Mouse (Mus musculus): ENCODE data around the gene Lmf1. TPM values are rescaled to one million over a fixed set of nuclear protein-coding genes. Genes with fewer than 3 reads are reported as not detected.
A peak's percentile ranks its signal among the peaks of the same experiment; 100 is the strongest.

Lmf1 gene
- polyA plus RNA-seq, 1 experiment from 2014 or later, result 29.0 TPM

DNA sequence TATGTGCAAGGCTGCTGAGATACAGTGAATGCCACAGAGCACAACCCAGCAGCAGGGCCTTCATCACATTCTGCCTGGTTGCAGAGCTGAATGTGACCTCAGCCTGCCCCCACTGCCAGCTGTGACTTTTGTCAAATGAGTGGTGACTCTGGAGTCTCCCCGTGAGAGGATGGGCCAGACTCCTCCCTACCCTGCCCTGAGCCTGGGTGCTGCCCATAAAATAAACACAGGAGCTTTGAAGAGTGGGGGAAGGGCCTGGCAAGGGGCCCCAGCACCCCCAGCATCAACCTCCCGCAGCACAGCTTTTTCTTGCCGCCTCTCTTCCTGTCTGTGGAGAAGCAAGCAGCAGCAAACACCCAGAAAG lies 77.9 kb downstream of the Lmf1 start:
- H3K27ac ChIP-seq, result peak overlapping the region; percentile 68; the same call in 1 of the 2 replicates
- WGBS, result 10% methylated on average over 3 of the region's 3 CpGs
- no peak for DNase-seq (ENCODE audit: low spot score)
- no peak overlapping the region for H3K4me3 ChIP-seq
- no peaks in the 10 kb centered on the region for H3K27me3 ChIP-seq (ENCODE audit: low read depth, poor library complexity, severe bottlenecking)
- peaks cover 27% of the 10 kb centered on the region for H3K4me1 ChIP-seq
- H3K9me3 ChIP-seq (replicated peaks), result no peaks in the 10 kb centered on the region
- H3K36me3 ChIP-seq, result peaks cover 46% of the 10 kb centered on the region

DNA sequence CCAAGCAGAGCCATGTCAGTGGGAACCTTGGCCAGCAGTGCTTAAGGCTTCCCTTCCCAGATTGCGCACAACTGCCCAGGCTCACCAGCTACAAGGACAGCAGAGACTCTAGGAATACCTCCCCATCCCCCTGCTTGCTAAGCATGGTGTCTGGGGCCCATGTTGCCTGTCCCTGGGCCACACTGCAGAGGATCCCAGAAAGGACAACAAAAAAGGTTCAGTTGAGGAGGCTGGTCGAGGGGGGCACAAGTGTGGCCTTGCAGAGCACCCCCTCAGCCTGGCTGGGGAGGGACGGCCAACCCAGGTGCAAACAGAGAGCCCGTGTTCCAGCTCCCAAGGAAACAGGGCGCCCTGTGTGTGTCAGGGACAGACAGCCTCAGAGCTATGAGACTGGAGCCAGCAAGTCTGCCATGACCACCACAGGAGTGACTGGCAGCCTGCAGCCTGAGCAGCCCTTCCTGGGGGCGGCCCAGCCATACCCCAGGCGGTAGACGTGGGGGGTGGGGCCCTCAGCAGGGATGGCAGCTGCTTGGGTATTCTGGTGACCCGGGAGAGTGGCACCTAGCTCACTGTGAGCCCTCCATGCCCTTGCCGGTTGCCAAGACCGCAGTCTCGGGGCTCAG lies 84.4 kb downstream of the Lmf1 start:
- DNase-seq (ENCODE audit: low spot score), result no peak
- peaks cover 15% of the 10 kb centered on the region for H3K36me3 ChIP-seq
- peaks cover 17% of the 10 kb centered on the region for H3K4me1 ChIP-seq
- peak overlapping the region; percentile 48; the same call in 1 of the 2 replicates for H3K27ac ChIP-seq
- WGBS, result 58% methylated on average over 12 of the region's 12 CpGs
- H3K27me3 ChIP-seq (ENCODE audit: low read depth, poor library complexity, severe bottlenecking), result no peaks in the 10 kb centered on the region
- no peaks in the 10 kb centered on the region for H3K9me3 ChIP-seq (replicated peaks)
- H3K4me3 ChIP-seq, result no peak overlapping the region

DNA sequence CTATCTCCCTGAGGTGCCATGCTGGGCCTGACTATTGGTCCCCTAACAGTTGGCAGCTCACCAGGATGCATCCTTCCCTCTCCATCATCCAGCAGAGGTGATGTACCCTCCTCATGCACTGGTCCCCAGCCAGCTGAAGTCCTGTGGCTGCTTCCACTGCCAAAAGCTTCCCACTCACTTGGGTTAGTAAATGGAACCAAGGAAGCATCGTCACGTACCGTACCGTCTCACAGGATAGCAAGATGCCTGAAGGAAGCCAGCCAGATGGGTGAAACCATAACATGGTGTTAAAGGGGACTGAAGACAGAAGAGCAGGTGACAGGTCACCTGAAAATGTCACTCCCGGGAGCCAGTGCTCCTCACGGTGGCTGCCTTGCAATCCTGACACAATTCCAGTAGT lies 86.6 kb downstream of the Lmf1 start:
- WGBS, result 93% methylated on average over 6 of the region's 6 CpGs
- no peak for DNase-seq (ENCODE audit: low spot score)
- Histone ChIP-seq H3K36me3 (peaks cover 11% of the 10 kb centered on the region), H3K4me1 (peaks cover 22% of the 10 kb centered on the region), H3K27me3 (ENCODE audit: low read depth, poor library complexity, severe bottlenecking) (no peaks in the 10 kb centered on the region), H3K4me3 (no peak overlapping the region), H3K27ac (0 out of 2 replicates have a peak overlapping the region, but pooled peaks have one; percentile 14), H3K9me3 (replicated peaks) (no peaks in the 10 kb centered on the region)

DNA sequence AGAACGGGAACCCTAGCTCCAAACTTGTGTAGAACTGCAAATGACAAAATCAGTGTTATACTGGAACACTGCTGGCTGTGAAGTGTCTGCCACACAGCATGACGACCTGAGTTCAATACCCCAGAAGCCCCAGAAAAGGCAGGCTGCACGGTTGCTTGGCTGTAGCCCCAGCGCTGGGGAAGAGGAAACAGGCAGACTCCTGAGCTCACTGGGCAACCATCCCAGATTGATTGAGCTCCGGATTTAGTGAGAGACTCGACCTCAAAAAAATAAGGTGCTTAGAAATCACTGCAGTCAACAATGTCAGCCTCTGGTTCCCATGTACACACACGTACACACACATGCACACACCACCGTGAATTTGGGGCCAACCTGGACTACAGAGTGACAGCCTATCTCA lies 87.0 kb downstream of the Lmf1 start:
- Histone ChIP-seq H3K27me3 (ENCODE audit: low read depth, poor library complexity, severe bottlenecking) (no peaks in the 10 kb centered on the region), H3K36me3 (peaks cover 8% of the 10 kb centered on the region), H3K4me3 (no peak overlapping the region), H3K9me3 (replicated peaks) (no peaks in the 10 kb centered on the region), H3K27ac (no peak overlapping the region), H3K4me1 (peaks cover 22% of the 10 kb centered on the region)
- no peak for DNase-seq (ENCODE audit: low spot score)
- 86% methylated on average over 8 of the region's 8 CpGs for WGBS

DNA sequence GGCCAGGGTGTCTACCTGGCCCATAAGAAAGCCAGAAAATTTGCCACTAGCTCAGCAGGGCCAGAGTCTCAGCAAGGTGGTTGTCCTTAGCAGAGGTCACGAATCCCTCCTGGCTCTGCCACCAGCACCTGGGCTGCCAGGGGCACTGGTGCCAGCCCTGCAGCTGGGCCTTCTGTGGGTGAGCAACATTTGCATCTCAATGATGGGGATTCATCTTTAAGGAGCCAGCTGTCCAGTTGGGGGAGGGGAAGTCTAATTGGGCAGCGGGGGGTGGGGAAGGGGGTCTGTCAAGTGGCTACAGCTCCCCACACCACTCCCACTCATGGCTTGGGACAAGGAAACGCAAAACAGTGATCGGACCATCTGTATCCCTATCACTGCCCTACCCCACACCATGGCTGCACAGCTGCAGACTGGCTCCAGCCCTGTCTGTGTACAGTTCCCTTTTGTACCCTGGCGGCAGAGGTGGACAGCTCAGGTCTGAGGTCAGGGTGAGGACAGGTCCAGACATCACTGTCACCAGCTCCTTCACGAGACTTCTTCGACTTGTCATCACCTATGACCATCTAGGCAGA lies 89.7 kb downstream of the Lmf1 start:
- H3K27ac ChIP-seq, result peak overlapping the region; percentile 40; the same call in 1 of the 2 replicates
- no peaks in the 10 kb centered on the region for H3K27me3 ChIP-seq (ENCODE audit: low read depth, poor library complexity, severe bottlenecking)
- no peaks in the 10 kb centered on the region for H3K9me3 ChIP-seq (replicated peaks)
- WGBS, result 87% methylated on average over 7 of the region's 7 CpGs
- no peak for DNase-seq (ENCODE audit: low spot score)
- no peak overlapping the region for H3K4me3 ChIP-seq
- H3K4me1 ChIP-seq, result peaks cover 10% of the 10 kb centered on the region
- H3K36me3 ChIP-seq, result no peaks in the 10 kb centered on the region

DNA sequence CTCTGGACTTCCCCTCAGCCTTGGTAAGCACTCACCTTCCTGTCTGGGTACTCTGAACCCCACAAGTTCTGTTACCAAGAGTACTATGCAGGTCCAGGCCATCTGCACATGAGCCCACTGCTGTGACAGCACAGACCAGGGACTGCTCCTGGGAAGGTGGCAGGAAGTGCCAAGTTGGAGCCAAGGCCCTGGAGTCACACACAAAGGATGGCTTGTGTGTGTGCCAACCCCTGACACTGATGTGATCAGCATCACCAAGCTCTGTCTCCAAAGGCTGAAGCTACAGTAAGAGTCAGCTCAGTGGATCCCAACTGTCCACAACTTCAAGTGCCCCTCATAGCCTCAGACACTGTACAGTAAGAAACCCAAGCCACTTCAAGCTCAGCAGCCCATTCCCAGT lies 94.1 kb downstream of the Lmf1 start:
- H3K4me3 ChIP-seq, result no peak overlapping the region
- H3K27ac ChIP-seq, result no peak overlapping the region
- H3K36me3 ChIP-seq, result no peaks in the 10 kb centered on the region
- peaks cover 8% of the 10 kb centered on the region; the same call in 1 of the 2 replicates for H3K4me1 ChIP-seq
- H3K27me3 ChIP-seq (ENCODE audit: low read depth, poor library complexity, severe bottlenecking), result no peaks in the 10 kb centered on the region
- H3K9me3 ChIP-seq (replicated peaks), result no peaks in the 10 kb centered on the region; the same call in 1 of the 2 replicates
- DNase-seq (ENCODE audit: low spot score), result no peak

DNA sequence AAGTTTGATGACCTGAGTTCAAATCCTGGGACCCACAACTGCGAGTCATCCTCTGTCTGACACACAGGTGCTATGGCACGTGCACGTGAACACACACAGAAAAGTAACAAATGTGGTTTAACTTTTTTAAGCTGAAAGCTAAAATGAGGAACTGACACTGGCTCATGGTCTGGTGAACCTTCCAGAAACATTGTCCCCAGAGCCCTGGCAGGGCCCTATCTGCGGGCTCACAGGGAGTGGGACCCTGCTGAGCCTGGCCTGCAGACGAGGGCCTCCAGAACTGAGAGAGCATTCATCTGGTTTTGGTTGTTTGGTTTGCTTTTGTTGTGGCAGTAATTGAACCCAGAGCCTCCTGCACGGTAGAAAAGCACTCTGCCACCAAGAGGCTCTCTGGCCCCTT lies 99.1 kb downstream of the Lmf1 start:
- Histone ChIP-seq H3K27me3 (ENCODE audit: low read depth, poor library complexity, severe bottlenecking) (peaks cover 20% of the 10 kb centered on the region; the same call in 1 of the 2 replicates), H3K4me3 (no peak overlapping the region), H3K4me1 (peaks cover 8% of the 10 kb centered on the region; the same call in 1 of the 2 replicates), H3K9me3 (replicated peaks) (no peaks in the 10 kb centered on the region; the same call in 1 of the 2 replicates), H3K27ac (peak overlapping the region; percentile 27; the same call in 1 of the 2 replicates), H3K36me3 (no peaks in the 10 kb centered on the region)
- no peak for DNase-seq (ENCODE audit: low spot score)
- WGBS, result 61% methylated on average over 6 of the region's 6 CpGs

DNA sequence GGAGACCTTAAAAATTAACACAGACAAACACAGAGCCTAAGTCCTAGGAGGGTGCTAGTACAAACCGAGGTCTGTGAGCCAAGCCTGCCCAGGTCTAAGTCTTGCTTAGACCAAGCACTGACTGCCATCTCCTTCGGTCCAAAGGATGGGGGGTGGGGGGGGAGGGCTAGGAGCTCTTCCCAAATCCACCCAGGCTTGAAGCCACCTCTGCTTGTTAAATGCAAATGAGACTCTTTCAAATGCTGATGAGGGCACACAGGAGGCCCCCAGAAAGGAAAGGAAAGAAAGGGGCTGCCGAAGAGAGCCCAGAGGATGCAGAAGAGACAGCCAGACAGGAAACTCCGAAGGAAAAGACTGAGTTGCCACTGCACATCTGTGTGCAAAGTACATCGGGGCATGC lies 100.9 kb downstream of the Lmf1 start:
- peaks cover 20% of the 10 kb centered on the region; the same call in 1 of the 2 replicates for H3K27me3 ChIP-seq (ENCODE audit: low read depth, poor library complexity, severe bottlenecking)
- H3K4me1 ChIP-seq, result peaks cover 8% of the 10 kb centered on the region; the same call in 1 of the 2 replicates
- 12% methylated on average over 5 of the region's 5 CpGs for WGBS
- no peaks in the 10 kb centered on the region for H3K36me3 ChIP-seq
- no peak for DNase-seq (ENCODE audit: low spot score)
- no peak overlapping the region for H3K4me3 ChIP-seq
- no peak overlapping the region for H3K27ac ChIP-seq
- H3K9me3 ChIP-seq (replicated peaks), result no peaks in the 10 kb centered on the region; the same call in 1 of the 2 replicates

DNA sequence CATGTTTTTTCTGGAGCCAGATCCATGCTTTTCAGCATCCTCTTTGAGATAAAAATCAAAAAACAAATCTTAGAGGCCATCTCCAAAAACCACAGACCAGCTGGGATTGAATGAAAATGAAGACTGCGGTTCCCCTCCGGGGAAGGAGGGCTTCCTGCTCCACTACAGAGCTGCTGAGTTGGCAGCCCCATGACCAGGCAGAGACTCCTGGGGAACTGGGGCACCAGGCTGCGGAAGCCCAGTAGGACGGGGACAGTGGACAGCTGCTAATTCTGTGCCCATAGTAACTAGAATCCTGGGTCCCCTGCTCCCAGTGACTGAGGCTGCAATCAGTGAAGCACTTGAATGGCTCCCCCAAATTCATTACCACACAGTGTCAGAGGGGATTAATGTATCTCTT lies 102.8 kb downstream of the Lmf1 start:
- Histone ChIP-seq H3K4me1 (peaks cover 23% of the 10 kb centered on the region), H3K36me3 (no peaks in the 10 kb centered on the region), H3K9me3 (replicated peaks) (no peaks in the 10 kb centered on the region), H3K27ac (no peak overlapping the region), H3K4me3 (no peak overlapping the region), H3K27me3 (ENCODE audit: low read depth, poor library complexity, severe bottlenecking) (peaks cover 24% of the 10 kb centered on the region; the same call in 1 of the 2 replicates)
- no peak for DNase-seq (ENCODE audit: low spot score)
- WGBS, result 86% methylated on average over 4 of the region's 4 CpGs

DNA sequence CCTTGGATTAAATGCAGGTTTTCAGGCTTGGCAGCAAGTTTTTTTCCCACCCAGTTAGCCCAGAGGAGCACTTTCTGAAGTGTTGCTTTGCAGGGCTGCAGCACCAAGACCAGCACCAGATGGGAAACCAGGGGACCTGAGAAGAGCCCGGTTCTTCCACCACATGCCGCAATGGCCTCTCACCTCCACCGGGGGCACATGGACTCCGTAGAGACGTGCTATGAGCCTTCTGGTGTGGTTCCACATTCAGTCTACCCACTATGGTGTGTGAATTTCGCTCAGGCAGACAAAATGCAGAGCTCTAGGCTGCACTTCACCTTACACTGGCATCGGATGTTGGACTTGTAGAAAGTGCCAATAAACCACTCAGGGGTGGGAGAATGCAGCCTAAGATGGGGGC lies 107.4 kb downstream of the Lmf1 start:
- Histone ChIP-seq H3K4me3 (no peak overlapping the region), H3K9me3 (replicated peaks) (no peaks in the 10 kb centered on the region), H3K27ac (no peak overlapping the region), H3K36me3 (no peaks in the 10 kb centered on the region), H3K27me3 (ENCODE audit: low read depth, poor library complexity, severe bottlenecking) (peaks cover 18% of the 10 kb centered on the region), H3K4me1 (peaks cover 21% of the 10 kb centered on the region)
- peak; percentile 46 for DNase-seq (ENCODE audit: low spot score)
- 49% methylated on average over 7 of the region's 7 CpGs for WGBS

DNA sequence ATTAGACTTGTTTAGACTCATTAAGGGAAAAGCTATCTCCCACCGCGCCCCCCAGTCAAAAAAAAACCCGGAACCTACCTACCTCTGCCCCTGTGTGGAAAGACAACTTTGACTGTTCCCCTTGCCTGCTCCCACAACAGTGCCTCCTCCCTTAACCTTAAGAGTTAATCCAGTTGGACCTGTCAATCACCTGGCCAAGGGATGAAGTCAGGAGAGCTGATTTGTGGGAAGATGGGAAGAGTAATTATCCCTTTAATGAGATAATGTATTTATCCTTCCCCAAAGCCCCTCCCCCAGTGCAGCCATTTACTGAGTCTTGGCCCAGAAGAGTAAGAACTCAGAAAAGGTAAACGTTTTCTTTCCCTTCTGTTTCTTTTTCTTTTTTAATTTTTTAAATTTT lies 110.0 kb downstream of the Lmf1 start:
- no peaks in the 10 kb centered on the region for H3K9me3 ChIP-seq (replicated peaks)
- no peak for DNase-seq (ENCODE audit: low spot score)
- 80% methylated on average over 4 of the region's 4 CpGs for WGBS
- H3K4me1 ChIP-seq, result peaks cover 21% of the 10 kb centered on the region
- no peak overlapping the region for H3K4me3 ChIP-seq
- no peaks in the 10 kb centered on the region for H3K36me3 ChIP-seq
- H3K27ac ChIP-seq, result no peak overlapping the region
- H3K27me3 ChIP-seq (ENCODE audit: low read depth, poor library complexity, severe bottlenecking), result peaks cover 18% of the 10 kb centered on the region

DNA sequence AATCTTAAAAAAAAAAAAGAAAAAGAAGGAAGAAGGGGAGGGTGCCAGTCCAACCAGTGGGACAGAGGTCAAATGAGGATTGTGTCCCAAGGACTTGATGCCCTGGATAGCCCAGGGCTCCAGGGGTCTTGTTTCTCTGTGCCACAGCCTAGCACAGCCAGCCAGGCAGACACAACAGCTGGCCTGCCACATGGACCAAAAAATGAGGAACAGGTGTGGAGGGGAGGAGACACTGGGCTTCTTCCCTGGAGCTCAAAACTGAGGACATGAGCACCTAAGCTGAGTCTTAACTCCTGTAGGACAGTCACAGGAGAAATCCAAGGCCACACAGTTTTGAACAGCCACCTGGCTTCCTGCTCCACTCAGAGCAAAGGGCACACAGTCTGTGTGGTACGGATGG lies 117.4 kb downstream of the Lmf1 start:
- Histone ChIP-seq H3K4me1 (peaks cover 10% of the 10 kb centered on the region), H3K27ac (peak overlapping the region; percentile 58; the same call in 1 of the 2 replicates), H3K36me3 (no peaks in the 10 kb centered on the region), H3K9me3 (replicated peaks) (no peaks in the 10 kb centered on the region), H3K4me3 (no peak overlapping the region), H3K27me3 (ENCODE audit: low read depth, poor library complexity, severe bottlenecking) (peaks cover 17% of the 10 kb centered on the region)
- WGBS, result 52% methylated on average over 1 of the region's 1 CpGs
- peak; percentile 56 for DNase-seq (ENCODE audit: low spot score)

DNA sequence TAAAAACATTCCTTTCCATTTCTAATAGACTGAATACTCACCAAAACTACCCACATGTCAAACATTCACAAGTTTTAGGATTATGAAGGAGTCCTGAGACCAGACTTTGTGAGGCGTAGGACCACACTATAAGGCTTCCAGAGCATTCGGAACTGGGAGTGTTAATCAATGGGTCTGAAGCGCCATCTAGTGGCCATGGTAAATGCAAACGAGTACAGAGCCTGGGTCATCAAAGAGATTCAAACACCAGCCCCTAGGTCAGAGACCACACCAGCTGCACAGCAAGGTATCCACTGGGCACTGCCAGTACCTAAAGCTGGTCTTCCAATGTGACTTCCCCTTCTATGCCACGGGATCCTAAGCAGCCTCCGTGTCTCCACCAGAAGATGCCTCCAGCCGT lies 119.6 kb downstream of the Lmf1 start:
- H3K27ac ChIP-seq, result no peak overlapping the region
- H3K36me3 ChIP-seq, result no peaks in the 10 kb centered on the region
- peaks cover 17% of the 10 kb centered on the region for H3K27me3 ChIP-seq (ENCODE audit: low read depth, poor library complexity, severe bottlenecking)
- DNase-seq (ENCODE audit: low spot score), result peak; percentile 89
- 17% methylated on average over 7 of the region's 7 CpGs for WGBS
- no peaks in the 10 kb centered on the region for H3K9me3 ChIP-seq (replicated peaks)
- no peak overlapping the region for H3K4me3 ChIP-seq
- peaks cover 10% of the 10 kb centered on the region for H3K4me1 ChIP-seq

Data from limb, embryonic 10.5 days (tissue).